Mouse (Mus musculus) heart, adult 11 months (tissue): Measurements from ENCODE around the gene Dusp14.

Experiments
- DNase-seq: peaks from one replicate; pipeline ENCODE4 v3.0.0; 2022

The Dusp14 gene

DNA sequence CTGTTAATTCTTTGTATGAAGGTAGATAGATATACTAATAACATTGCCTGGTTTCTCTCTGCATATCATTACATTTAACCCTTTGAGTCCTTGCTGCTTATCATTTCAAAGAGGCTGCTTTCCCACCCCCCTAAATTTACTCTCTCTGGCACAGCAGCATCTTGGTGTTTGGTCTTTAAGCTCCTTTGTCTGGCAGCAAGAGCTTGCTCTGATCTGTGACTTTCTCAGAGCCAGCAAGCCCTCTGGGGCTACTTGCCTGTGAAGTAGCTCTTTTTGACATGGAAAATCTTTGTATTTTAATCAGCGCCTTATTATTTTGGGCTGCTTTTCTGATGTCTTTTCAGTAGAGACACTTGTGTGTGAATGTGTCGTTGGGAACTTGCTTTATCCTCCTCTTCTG, 57.5 kb downstream of the Dusp14 start:
- no peak for DNase-seq

DNA sequence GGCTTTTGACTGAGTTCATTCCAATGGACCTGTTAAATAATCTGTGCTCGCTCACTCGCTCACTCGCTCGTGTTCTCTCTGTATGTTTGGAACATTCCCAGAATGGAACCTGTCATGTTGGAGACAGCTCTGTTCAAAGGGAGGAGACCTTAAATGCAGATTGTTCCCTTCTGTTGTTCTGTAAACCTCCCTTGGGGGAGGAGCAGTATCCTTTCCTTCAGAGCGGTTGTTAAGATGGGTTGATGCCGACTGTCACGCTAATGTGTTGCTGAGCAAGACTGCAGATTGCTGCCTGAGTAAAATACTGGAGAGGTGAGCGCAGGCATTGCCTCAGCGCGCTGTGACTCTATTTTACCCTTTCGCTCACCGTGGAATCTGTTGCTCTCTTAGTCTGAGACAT, 58.0 kb downstream of the Dusp14 start:
- no peak for DNase-seq

DNA sequence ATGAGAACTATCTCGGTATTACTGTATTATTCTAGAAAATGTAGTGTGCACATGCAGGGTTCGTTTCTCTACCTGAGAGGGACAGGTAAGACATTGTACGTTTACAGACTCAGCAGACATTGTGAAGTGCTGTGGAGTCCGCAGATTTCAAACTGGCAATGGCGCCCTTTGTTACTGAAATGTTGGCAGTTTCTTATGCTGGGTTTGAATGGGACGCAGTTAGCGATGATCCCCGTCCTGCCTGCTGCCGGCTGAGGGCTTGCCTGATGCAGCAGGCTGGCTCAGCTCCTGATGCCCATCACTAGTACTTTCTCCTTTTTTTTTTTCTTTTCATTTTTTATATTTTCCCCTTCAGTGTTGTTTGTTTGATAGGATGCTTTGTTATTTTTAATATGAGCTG, 58.6 kb downstream of the Dusp14 start:
- no peak for DNase-seq

DNA sequence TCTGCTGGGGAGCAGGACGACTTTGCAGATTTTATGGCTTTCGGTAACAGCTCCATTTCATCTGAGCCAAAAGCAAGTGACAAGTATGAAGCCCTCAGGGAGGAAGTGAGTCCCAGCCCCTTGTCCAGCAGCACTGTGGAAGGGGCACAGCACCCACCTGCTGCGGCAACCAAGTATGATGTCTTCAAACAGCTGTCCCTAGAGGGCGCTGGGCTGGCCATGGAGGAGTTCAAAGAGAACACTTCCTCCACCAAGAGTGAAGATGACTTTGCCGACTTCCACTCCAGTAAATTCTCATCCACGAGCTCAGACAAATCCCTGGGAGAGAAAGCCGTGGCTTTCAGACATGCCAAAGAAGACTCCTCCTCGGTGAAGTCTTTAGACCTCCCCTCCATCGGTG, 60.1 kb downstream of the Dusp14 start:
- no peak for DNase-seq

DNA sequence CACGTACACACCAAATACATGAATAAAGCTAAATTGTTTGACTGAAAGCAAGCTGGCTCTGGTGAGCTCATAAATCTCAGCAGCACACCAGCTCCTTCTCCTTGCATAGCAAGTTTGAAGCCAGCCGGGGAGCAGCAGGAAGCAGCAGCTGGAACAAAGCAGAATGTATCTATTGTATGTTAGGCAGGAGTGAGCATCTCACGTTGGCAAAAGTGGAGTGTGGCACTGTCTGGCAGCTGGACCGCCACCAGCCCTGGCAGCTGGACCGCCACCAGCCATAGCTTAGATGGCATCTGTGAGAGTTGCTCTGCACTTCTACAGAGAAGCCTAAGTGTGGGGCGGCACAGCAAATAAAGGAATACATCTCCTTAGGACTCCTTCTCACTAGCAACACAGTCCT, 65.1 kb downstream of the Dusp14 start:
- DNase-seq = no peak

DNA sequence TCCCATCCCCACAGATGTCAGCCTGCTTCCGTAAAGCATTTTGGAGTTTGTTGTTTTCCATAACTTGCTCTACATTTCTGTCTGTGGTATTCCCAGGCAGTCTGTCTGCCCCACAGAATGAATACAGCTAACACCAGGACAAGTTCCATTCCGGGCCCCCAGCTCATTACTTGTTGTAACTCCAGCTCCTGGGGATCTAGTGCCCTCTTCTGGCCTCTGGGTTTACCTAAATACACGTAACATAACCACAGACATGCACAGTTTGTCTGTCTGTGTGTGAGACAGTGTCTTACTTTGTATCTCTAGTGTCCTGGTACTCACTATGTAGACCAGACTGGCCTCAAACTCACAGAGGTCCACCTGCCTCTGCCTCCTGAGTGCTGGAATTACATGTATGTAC, 67.8 kb downstream of the Dusp14 start:
- no peak for DNase-seq

DNA sequence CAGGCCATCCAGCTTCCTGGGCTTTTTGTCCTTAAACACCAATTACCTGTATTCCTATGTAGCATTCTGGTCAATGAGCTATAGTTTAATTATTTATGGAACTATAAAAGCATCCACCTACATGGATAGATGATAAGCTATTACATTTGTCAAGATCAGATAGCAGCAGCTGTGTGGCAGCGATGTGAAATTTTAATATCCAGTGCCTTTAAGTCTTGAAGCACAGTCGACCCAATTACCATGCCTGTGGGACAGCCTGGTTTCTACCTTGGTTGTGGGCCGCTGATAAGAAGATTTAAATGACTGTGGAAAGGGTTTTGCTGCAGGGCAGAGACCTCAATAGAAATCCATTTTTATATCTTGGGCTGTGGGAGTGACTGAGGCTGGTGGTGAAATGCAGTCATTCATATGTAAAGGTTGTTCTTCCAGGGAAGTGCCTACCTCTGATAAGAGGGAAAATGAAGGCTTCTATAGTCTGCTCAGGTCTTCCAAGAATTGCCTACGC, 69.6 kb downstream of the Dusp14 start:
- DNase-seq = no peak

DNA sequence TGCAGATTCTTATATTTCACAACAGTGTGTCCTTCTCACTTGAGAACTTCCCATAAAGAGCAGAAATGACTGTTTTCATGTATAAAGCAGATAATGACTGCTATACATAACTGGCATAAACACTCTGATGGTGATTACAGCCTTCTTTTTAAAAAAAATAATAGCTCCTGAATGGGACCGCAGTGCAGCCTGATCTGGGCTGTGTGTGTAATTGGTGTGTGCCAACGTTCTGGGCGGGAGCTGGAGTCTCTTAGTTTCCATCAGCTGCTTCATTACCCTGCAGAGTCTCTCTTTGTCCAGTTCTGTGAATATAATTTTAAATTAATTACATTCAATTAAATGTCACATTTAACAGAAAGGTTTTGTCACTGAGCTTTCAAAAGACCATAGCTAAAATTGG, 70.1 kb downstream of the Dusp14 start:
- DNase-seq = no peak
